Mouse (Mus musculus): ENCODE results near the gene Gm21834.
A peak's percentile ranks its signal among the peaks of the same experiment; 100 is the strongest.

Gene Gm21834

DNA sequence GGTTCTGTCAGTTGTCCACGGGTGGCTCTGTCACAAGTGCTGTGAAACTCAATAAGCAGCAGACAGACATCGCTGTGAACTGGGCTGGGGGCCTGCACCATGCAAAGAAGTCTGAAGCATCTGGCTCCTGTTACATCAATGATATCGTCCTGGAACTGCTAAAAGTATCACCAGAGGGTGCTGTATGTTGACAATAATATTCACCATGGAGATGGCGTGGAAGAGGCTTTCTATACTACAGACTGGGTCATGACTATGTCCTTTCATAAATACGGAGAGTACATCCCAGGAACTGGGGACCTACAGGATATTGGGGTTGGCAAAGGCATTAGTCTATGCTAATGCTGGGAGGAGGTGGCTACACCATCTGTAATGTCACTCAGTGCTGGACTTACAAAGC lies at the start of gene Gm21834:
Gm21834 (minus strand) TSS at position 101 of the 400 bp plus-strand sequence.
- DNase-seq: no peak

DNA sequence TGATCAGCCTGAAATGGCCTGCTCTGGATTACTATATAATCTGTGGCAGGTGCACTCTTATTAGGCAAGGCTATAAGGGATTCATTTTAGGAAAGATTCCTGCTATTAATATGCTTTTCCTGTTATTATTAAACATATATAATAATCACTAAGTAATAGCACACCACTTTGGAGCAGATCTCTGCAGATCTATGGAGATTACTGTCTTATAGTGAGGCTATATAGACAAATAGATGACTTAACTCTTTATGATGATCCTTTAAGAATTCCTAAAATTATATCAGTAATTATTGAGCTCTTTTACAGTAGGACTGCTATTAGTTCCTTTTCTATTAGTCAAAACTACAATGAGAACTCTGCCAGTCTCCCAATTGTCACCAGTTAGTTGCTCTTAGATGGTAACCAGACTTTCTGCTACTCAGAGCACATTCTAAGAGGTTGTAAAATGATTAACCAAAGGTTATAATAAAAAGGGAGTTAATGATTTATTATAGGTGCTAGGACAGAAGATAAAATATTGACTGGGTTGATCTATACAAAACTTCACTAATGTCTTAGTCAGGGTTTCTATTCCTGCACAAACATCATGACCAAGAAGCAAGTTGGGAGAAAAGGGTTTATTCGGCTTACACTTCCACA lies 46.3 kb upstream of the Gm21834 start:
- no peak for DNase-seq

DNA sequence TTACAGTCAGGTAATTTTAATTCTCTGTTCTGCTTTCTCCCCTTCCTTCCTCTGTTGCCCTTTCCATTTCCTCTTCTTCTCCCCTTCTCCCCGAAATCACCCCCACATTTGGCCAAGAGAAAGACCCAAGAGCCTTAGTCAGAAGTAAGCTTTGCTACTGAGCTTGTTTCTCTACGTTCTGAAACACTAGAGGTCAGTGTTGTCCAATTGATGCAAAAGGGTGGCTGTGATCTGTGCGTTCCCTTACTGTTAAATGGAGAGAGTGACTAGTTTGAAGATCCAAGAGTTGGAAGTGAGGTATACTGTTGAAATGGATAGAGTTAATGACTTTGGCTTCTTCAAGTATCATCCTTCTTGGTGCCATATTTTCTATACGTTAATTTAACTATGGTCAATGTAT lies 28.9 kb upstream of the Gm21834 start:
- no peak for DNase-seq

DNA sequence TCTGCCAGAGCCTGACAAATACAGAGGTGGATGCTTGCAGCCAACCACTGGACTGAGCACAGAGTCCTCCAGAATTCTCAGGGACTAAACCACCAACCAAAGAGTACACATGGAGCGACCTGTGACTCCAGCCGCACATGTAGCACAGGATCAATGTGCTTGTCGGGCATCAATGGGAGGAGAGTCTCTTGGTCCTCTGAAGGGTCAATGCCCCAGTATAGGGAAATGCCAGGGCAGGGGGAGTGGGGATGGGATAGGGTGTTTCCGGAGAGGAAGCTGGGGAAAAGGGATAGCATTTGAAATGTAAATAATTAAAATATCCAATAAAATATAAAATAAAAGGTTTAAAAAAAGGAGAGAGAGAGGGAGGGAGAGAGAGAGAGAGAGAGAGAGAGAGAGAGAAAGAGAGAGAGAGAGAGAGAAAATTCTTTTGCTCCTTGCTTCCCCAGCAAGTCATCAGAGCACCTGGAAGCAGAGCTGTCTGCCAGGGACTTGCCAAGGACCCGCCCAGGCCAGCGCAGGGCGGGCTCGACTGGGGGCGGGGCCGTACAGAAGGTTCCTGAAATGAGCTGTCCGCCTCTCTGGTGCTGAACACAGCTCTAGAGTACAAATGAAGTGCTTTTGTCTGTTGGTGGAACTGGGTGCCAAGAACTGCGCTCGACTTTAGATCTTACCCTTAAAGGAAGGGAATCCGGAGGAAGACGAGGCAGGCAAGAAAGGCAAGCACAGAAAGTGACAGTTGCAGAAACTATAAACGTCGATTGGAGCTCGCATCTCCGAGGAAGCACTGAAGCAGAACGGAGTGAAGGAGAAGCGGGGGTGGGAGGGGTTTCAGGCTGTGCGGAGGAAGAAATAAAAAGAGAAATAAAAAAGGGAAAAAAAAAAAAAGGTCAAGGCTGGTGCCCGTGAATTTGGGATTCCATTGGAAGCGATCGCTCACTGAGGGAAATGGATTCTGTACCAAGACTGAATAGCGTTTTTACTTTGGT lies 26.9 kb upstream of the Gm21834 start, which contains the start of gene Cntnap5c:
Cntnap5c (plus strand) TSS at position 949 of the 989 bp plus-strand sequence.
- peak; percentile 61 to 65 for DNase-seq

DNA sequence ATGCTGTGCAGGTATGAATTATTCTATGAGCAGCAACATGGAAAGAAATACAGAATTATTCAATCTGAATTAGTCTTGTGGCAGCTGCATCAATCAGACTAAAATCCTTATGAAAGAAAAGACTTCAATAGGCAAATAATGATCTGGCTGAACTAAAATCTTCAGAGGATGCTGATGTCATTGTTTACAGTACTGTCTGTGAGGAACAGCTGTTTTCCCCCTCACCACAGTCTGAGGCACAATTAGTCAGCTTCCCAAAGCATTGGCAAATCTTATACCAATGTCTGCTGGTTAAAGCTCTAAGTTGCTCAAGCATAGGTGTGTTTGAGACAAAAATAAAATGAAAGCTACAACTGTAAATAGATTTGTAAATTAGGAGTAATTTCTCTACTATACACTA lies 25.3 kb upstream of the Gm21834 start:
- DNase-seq: no peak

DNA sequence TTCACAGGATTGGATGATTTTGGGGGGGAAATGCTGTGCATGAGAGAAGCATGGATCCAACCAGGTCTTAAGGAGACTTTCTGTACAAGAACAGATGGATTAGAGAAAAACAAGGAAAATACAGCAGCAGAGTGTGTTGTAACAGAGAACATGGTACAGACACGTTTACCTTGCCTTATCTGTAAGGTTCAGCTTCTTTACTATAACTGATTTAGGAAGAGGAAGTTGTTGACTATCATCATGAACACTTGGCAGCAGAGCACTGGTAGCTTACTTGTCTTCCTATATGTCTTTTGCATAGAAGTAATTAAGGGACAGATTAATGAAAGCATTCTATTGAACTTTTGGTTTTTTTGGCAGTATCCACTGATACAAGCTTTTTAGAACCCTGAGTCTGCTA lies 16.0 kb upstream of the Gm21834 start:
- no peak for DNase-seq

DNA sequence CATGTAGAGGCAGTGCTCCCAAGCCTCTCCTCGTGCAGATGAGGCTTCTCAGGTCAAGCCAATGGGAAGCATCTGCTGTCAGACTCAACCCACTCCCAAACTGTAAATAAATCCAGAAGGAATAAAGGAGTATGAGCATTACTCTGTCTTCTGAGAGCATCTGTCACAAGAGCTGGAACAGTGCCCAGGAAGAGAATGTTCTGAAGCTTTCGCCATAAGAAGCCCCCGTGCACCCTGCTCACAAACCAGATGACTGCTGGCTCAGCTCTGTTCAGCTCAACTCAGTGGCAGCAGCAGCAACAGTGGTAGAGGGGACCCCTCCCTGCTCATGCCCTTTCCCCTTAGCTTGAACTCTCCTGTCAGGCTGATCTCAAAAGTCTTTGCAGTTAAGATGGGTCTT lies 47.2 kb downstream of the Gm21834 start:
- no peak for DNase-seq

Measured in kidney, postnatal 25 days (tissue).